Mouse (Mus musculus) frontal cortex, postnatal 14 days (tissue): ENCODE data around the gene Cdh3.

Experiments used
- DNase-seq, 2 experiments: peaks; one replicate each; pipeline ENCODE4 v3.0.0; 2022; ENCODE audit warnings: low spot score in 2 of 2

Cdh3 gene

GRCm38 (mm10) chr8:106606601-106607145 is 96.0 kb downstream of the Cdh3 start:
- DNase-seq, result no peak
